Mouse (Mus musculus) kidney, adult 2 months (tissue): ENCODE measurements around the gene Maz. TPM values are rescaled to one million over a fixed set of nuclear protein-coding genes. Genes with fewer than 3 reads are reported as not detected.

Source experiments
- DNase-seq: peaks from one replicate; pipeline ENCODE4 v3.0.0; 2021
- H3K27ac ChIP-seq: fragments of 200-500 bp; 2 replicates; pipeline ENCODE4 v1.5.1; 2012; ENCODE audit warnings: low read depth, low read length, control low read depth, inconsistent platforms; ENCODE audit not compliant: insufficient read depth
- H3K27me3 ChIP-seq: fragments of 200-500 bp; replicated peaks from 2 replicates; pipeline ENCODE4 v1.6.1; 2012; ENCODE audit warnings: mild to moderate bottlenecking, moderate library complexity, low read length, inconsistent platforms; ENCODE audit not compliant: control insufficient read depth, insufficient read depth
- H3K36me3 ChIP-seq: fragments of 200-500 bp; 2 replicates; pipeline ENCODE4 v1.6.1; 2012; ENCODE audit warnings: mild to moderate bottlenecking, moderate library complexity, low read length, inconsistent platforms; ENCODE audit not compliant: control insufficient read depth, insufficient read depth
- H3K4me1 ChIP-seq: fragments of 200-500 bp; 2 replicates; pipeline ENCODE4 v1.6.1; 2011; ENCODE audit warnings: low read length; ENCODE audit not compliant: control insufficient read depth, insufficient read depth
- H3K4me3 ChIP-seq: fragments of 200-500 bp; 2 replicates; pipeline ENCODE4 v1.5.1; 2011; ENCODE audit warnings: mild to moderate bottlenecking, low read depth, low read length, control low read depth; ENCODE audit not compliant: insufficient read depth
- CTCF ChIP-seq: fragments of 200-500 bp; conservative IDR thresholded peaks from 2 replicates; pipeline ENCODE4 v1.5.1; 2011; ENCODE audit warnings: low read depth, mild to moderate bottlenecking, control low read depth, low read length, moderate library complexity, mixed read lengths; ENCODE audit not compliant: insufficient read depth, insufficient read length
- POLR2A ChIP-seq: fragments of 200-500 bp; IDR thresholded peaks from one replicate; pipeline ENCODE4 v1.6.1; 2011; ENCODE audit warnings: low read depth, low read length, control low read depth
- WGBS: fragments of 180-500 bp; shearing (Covaris S2); methylation state at CpG from one replicate; pipeline ENCODE4 v1.1.7; 2018; 5-methylcytosine and 5-hydroxymethylcytosine counted together
- polyA plus RNA-seq: library from polyadenylated mRNA; depleted of rRNA; stranded (reverse); fragments of >200 nt; gene quantifications from 2 replicates; pipeline ENCODE4 v1.2.3, GENCODE M21; 2012; rRNA removed

Gene Maz
- 97.9 and 115 TPM in 2 replicates for polyA plus RNA-seq

DNA sequence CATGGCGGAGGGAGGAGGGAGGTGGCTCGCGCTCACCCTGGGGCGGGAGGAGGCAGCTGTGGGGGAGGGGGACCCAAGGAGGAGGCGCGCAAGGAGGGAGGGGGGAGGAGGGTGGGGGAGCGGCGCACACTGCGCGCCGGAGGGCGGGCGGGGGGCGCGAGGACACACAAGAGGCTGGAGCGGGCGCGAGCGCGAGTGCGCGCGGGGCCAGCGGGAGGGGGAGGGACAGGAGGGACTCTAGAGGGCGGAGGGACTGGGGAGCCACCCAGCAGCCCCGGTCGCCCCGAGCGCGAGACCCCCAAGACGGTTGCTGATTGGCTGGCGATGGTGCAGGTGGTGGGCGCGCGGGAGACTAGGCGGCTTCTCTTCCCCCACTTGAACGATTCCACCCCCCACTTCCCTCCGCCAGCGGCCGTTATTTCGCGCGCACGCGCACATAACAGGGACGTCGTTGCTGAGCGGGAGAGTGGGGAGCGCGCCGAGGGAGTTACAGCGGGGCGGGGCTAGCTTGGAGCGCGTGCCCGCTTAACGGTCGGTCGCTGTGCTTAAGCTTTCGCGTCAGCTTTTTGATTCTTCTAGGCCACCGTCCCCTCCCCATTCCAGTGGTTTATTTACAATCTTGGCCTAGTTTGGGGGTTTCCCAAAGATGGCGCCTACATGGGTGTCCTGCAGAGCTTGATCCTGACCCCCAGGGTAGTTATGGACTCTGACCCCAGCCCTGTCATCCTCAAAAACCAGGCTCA lies at the start of gene Maz:
Maz (minus strand) TSS at position 54 of the 743 bp plus-strand sequence.
- H3K4me3 ChIP-seq: peak within 1 kb of the TSS; percentile 84
- H3K36me3 ChIP-seq: no peaks in the 10 kb centered on the region
- H3K27ac ChIP-seq: peak within 1 kb of the TSS; percentile 97
- H3K4me1 ChIP-seq: peaks cover 15% of the 10 kb centered on the region
- TF ChIP-seq CTCF: no peak
- no peak for TF ChIP-seq POLR2A
- DNase-seq: peak; percentile 100
- WGBS: under 1% methylated on average over 48 of the region's 63 CpGs
- H3K27me3 ChIP-seq: no peaks in the 10 kb centered on the region

DNA sequence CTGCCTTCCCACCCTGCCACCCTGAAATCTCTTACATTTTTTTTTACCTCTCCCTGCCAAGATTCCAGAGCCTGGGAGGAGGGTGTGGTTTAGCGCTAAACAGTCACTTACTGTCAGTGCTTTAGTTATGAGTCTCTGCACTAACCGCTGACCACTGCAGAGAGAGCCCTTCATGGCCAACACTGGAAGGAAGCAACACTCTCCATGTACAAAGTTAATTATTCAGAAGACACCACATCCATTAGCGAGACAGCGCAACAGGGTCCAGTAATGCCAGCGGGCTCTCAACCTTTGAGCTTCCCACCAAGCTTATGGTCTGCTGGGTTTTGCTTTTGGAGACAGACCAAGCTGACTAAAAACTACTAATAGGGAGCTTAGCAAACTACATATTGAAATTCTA lies 49.4 kb upstream of the Maz start:
- no peaks in the 10 kb centered on the region for H3K36me3 ChIP-seq
- peaks cover 13% of the 10 kb centered on the region for H3K4me1 ChIP-seq
- peak overlapping the region; percentile 53; the same call in 1 of the 2 replicates for H3K27ac ChIP-seq
- no peaks in the 10 kb centered on the region for H3K27me3 ChIP-seq
- H3K4me3 ChIP-seq: no peak overlapping the region
- peak; percentile 79 for DNase-seq
- WGBS: 54% methylated on average over 5 of the region's 5 CpGs
- TF ChIP-seq POLR2A (no peak), CTCF (no peak)

DNA sequence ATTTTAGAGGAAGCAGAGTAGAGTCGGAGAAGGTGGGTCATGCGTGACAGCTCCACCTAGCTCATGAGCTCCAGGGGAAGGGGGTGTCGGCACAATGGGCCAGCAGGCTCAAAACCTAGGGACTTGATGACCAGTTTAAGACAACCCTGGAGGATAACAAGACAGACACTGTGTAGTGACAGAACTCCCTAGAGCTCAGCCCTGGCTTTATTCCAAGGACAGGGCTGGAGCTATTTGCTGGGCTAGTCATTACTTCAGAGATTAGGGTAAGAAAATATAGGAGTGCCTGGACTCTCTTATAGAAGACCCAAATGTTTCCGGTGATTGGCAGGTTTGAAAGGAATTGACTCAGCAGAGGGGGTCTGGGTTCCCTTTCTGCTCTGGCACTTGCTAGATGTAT lies 46.4 kb upstream of the Maz start:
- Histone ChIP-seq H3K27me3 (no peaks in the 10 kb centered on the region), H3K36me3 (no peaks in the 10 kb centered on the region), H3K4me3 (no peak overlapping the region), H3K4me1 (peaks cover 11% of the 10 kb centered on the region), H3K27ac (no peak overlapping the region)
- DNase-seq: no peak
- TF ChIP-seq POLR2A: no peak
- TF ChIP-seq CTCF: no peak
- 68% methylated on average over 4 of the region's 4 CpGs for WGBS

DNA sequence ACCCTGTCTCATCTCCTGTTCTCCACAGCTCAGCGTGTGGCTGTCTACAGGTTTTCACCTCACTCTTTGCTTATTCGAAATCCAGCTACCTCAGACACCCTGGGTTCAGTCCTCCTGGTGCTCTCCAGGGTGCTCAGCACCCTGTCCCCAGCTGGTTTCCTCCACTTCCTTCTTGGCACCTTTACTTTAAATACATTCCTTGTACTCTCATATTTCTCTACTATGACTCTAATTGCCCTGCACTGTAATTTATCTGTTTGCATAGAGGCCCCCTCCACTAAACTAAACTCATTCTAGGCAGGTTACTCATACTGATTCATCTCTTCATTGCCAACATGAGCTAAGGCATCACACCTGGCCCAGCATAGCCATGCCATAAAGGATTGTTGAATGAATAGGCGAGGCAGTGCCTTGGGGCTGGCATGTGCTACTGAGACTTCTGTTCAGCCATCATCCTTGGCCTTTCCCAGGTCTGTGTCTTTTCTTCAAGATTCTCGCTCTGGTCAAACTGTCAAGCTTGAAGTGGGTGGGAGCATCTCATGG lies 44.1 kb upstream of the Maz start:
- TF ChIP-seq POLR2A (no peak), CTCF (no peak)
- no peak for DNase-seq
- Histone ChIP-seq H3K4me3 (no peak overlapping the region), H3K36me3 (no peaks in the 10 kb centered on the region), H3K4me1 (peaks cover 2% of the 10 kb centered on the region; the same call in 1 of the 2 replicates), H3K27ac (no peak overlapping the region), H3K27me3 (no peaks in the 10 kb centered on the region)
- 85% methylated on average over 4 of the region's 4 CpGs for WGBS

DNA sequence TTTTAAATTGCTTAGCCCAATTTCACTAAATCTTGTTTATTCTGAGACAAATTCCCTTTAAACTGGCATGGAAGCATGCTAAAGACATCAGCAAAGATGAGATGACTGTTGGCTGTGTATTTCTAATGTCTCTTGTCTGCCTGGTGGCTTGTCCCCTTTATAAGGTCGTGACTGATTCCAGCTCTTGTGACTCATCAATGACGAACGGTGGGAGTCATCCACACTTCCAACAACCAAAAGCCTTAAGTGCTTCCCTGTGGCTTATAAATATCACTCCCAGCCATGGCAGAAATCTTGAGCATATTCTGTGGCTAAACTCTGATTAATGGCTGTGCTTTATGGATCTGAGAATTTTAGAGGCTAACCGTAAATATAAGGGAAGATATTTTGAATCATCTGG lies 39.5 kb upstream of the Maz start:
- no peak for TF ChIP-seq CTCF
- TF ChIP-seq POLR2A: no peak
- no peak for DNase-seq
- Histone ChIP-seq H3K4me1 (no peaks in the 10 kb centered on the region), H3K36me3 (no peaks in the 10 kb centered on the region), H3K27ac (no peak overlapping the region), H3K4me3 (no peak overlapping the region), H3K27me3 (no peaks in the 10 kb centered on the region)
- WGBS: 71% methylated on average over 4 of the region's 4 CpGs

DNA sequence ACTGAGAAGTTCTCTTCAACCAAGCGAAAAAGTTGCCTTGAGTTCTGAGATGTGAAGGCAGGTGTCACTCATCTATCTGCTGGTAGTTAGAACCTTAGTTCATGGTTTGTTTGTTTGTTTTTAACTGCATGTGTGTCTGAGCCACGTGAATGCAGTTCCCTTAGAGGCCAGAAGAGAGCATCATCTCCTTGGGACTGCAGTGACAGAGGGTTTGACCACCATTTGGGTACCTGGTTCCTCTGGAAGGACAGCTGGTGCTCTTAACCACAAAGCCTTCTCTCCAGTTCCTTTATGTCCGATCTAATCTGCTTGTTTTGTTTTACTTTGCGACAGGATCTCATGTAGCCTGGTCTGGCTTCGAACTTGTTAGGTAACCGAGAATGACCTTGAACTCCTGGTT lies 38.7 kb upstream of the Maz start:
- no peak overlapping the region for H3K4me3 ChIP-seq
- no peak overlapping the region for H3K27ac ChIP-seq
- 91% methylated on average over 6 of the region's 6 CpGs for whole genome bisulfite sequencing
- no peaks in the 10 kb centered on the region for H3K36me3 ChIP-seq
- no peak for TF ChIP-seq CTCF
- TF ChIP-seq POLR2A: no peak
- DNase-seq: no peak
- no peaks in the 10 kb centered on the region for H3K27me3 ChIP-seq
- no peaks in the 10 kb centered on the region for H3K4me1 ChIP-seq

DNA sequence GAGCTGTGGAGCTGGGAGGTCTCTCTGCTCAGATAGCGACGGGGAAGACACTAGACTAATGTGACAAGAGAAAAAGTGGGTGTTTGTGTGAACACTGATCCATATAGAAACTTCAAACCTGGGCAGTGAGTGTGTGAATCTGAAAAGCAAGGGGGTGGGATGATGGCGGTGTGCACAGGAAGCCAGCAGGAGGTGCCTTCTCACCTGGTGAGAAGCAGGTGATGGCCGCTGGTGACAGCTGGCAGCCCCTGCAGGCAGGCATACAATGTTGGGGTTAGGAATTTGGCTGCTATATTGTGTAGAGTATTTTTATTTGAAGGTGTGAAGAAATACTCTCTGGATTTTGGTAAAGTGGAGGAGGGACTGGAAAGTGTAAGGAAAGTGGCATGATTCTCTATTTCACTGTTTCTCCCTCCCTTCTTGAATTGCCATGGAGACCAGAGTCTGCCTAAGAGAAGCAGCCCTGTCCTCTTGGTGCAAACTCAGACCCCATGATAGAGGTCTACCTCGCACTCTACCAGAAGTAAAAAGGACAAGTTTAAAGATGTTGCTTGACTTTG lies 28.3 kb upstream of the Maz start:
- no peak for TF ChIP-seq POLR2A
- no peak for TF ChIP-seq CTCF
- no peak overlapping the region for H3K4me3 ChIP-seq
- no peaks in the 10 kb centered on the region for H3K27me3 ChIP-seq
- H3K27ac ChIP-seq: no peak overlapping the region
- no peak for DNase-seq
- 71% methylated on average over 5 of the region's 5 CpGs for WGBS
- no peaks in the 10 kb centered on the region for H3K4me1 ChIP-seq
- no peaks in the 10 kb centered on the region for H3K36me3 ChIP-seq
